ENCODE assay signal across 8 mouse cellular contexts in genomic region chr9:61259421-61260174, GRCm38 (mm10).
DNase-seq lines count a peak whose midpoint lies in the region; ATAC-seq lines count a peak whose summit lies in the region.

No protein-coding gene starts in this region.

- H3K36me3 ChIP-seq in kidney, embryonic 15.5 days: no peaks in the 10 kb centered on the region
- H3K36me3 ChIP-seq in hindbrain, embryonic 12.5 days: no peaks in the 10 kb centered on the region
- H3K36me3 ChIP-seq in neural tube, embryonic 13.5 days: no peaks in the 10 kb centered on the region

- DNase-seq in kidney, adult 8-10 months: no peak
- DNase-seq in embryo, embryonic 11 days: peak; percentile 69
- DNase-seq in ovary, adult 18-20 months (ENCODE audit: low spot score): no peak
- no peak for DNase-seq in B cell, adult 2 months

- no peak overlapping the region for H3K4me3 ChIP-seq in kidney, embryonic 15.5 days (replicated peaks)
- no peak overlapping the region for H3K4me3 ChIP-seq in hindbrain, embryonic 12.5 days
- H3K4me3 ChIP-seq in neural tube, embryonic 13.5 days: no peak overlapping the region

- peaks cover 34% of the 10 kb centered on the region for H3K4me1 ChIP-seq in kidney, embryonic 15.5 days
- H3K4me1 ChIP-seq in hindbrain, embryonic 12.5 days: peaks cover 56% of the 10 kb centered on the region
- peaks cover 64% of the 10 kb centered on the region for H3K4me1 ChIP-seq in neural tube, embryonic 13.5 days (replicated peaks)

- H3K9me3 ChIP-seq in kidney, embryonic 15.5 days (replicated peaks): no peaks in the 10 kb centered on the region
- no peaks in the 10 kb centered on the region for H3K9me3 ChIP-seq in hindbrain, embryonic 12.5 days (replicated peaks)
- H3K9me3 ChIP-seq in neural tube, embryonic 13.5 days: no peaks in the 10 kb centered on the region

- WGBS in kidney, embryonic 15.5 days: 11% methylated on average over 7 of the region's 7 CpGs
- 7% methylated on average over 7 of the region's 7 CpGs for WGBS in hindbrain, embryonic 12.5 days
- WGBS in neural tube, embryonic 13.5 days: 10% methylated on average over 7 of the region's 7 CpGs

- no peak overlapping the region for H3K9ac ChIP-seq in kidney, embryonic 15.5 days
- no peak overlapping the region for H3K9ac ChIP-seq in hindbrain, embryonic 12.5 days
- no peak overlapping the region for H3K9ac ChIP-seq in neural tube, embryonic 13.5 days

- peak overlapping the region; percentile 78 for H3K27ac ChIP-seq in kidney, embryonic 15.5 days
- H3K27ac ChIP-seq in hindbrain, embryonic 12.5 days: peak overlapping the region; percentile 36
- peak overlapping the region; percentile 43 for H3K27ac ChIP-seq in neural tube, embryonic 13.5 days (replicated peaks)

- peak; percentile 86 for ATAC-seq in kidney, embryonic 15.5 days (replicated peaks; ENCODE audit: low FRiP score)
- ATAC-seq in hindbrain, embryonic 12.5 days (ENCODE audit: low FRiP score): peak; percentile 44; the same call in 1 of the 2 replicates
- ATAC-seq in neural tube, embryonic 13.5 days (ENCODE audit: low read depth): 0 out of 2 replicates have a peak, but pooled peaks have one; percentile 33
- no peak for ATAC-seq in granulocyte monocyte progenitor cell, adult 5-6 weeks (replicated peaks; ENCODE audit: poor library complexity, severe bottlenecking)

- H3K4me2 ChIP-seq in kidney, embryonic 15.5 days: peak overlapping the region; percentile 14; the same call in 1 of the 2 replicates
- H3K4me2 ChIP-seq in hindbrain, embryonic 12.5 days (replicated peaks): no peak overlapping the region
- no peak overlapping the region for H3K4me2 ChIP-seq in neural tube, embryonic 13.5 days

- peaks cover 22% of the 10 kb centered on the region; the same call in 1 of the 2 replicates for H3K27me3 ChIP-seq in kidney, embryonic 15.5 days
- H3K27me3 ChIP-seq in hindbrain, embryonic 12.5 days: peaks cover 6% of the 10 kb centered on the region; the same call in 1 of the 2 replicates
- no peaks in the 10 kb centered on the region for H3K27me3 ChIP-seq in neural tube, embryonic 13.5 days
